Mouse (Mus musculus) forelimb bud, embryonic 11.5 days (tissue): ENCODE measurements around the gene Akap2.
A peak's percentile ranks its signal among the peaks of the same experiment; 100 is the strongest.
"Not testable (repeated sequence)": the region's sequence is repeated elsewhere in the genome, so short reads cannot be mapped to it uniquely, and the experiment has no call there.

Source experiments
- DNase-seq: peaks from one replicate; pipeline ENCODE4 v3.0.0-alpha.2; 2012; ENCODE audit warnings: low read depth, low spot score

Gene Akap2

GRCm38 (mm10) chr4:57866088-57866487, 148.6 kb downstream of the Akap2 start:
- peak; percentile 40 for DNase-seq

- no peak for DNase-seq
These were observed 149.5 kb downstream of the Akap2 start for GRCm38 (mm10) chr4:57866990-57867389.

DNA sequence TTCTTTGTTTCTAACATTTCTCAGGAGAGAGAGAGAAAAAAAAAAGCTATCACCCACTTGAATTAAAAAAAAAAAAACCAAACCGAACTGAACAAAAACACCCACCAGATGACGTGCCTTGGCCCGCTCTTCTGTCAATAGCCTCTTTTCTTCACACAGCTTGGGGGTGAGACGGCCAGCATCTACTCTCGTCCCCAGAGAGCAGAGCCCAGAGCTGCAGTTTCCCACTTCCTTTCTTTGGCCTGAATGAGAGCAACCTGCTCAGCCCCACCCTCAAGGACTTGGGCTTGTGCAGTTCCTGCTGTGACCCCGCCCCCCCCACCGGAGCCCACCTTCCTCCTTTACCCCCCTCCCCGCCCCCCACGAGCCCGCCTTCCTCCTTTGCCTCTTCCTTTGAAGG, 150.0 kb downstream of the Akap2 start:
- no peak for DNase-seq

GRCm38 (mm10) chr4:57879137-57879536, 161.7 kb downstream of the Akap2 start:
- DNase-seq, result no peak

DNA sequence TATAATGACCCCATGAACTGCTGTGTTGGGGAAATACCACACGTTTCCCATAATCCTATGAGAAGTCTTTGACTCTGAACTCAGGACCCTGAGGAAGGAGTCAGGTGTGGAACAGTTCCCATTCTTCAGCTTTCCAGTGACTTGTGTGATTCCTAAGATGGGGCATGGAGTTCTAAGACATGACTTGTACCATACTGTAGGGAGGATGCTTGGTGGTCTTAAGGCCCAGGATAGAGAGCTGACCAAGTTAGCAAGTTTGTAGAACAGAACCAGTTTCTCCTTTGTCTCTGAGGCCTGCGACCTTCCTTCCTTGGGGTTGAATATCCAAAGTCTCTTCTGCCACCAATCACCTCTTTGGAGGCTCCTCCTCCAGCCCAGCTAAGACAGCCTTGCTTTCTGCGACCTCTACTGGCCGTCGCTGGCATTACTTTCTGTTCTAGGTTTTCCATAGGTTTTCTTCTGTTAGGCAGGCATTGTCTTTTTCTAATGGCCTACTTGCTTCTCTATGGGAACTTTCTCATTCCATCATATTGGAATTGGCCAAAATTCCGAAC, 162.4 kb downstream of the Akap2 start:
- DNase-seq, result peak; percentile 70

- no peak for DNase-seq
These were observed 166.3 kb downstream of the Akap2 start for GRCm38 (mm10) chr4:57883520-57884421.

- no peak for DNase-seq
These were observed 167.1 kb downstream of the Akap2 start for GRCm38 (mm10) chr4:57884511-57884910.

DNA sequence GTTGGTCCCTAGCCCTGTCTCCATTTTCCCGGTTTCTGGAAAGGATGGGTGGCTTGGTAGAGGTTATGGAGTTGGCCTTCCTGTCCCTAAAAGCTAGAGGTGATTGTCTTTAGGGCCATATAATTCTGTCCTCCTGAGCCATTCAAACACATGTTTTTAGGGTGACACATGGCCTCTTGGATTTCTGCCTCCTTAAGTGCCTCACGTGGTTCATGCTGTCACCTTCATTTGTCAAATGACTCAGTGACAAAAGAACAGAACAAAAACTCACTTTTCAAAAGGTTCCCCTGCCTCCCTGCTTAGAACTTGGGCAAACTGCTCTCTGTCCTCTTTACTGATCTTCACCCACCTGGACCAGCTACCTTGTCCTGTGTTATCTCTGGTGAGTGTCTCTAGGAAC, 167.7 kb downstream of the Akap2 start:
- DNase-seq, result no peak

- DNase-seq, result no peak
These were observed 168.8 kb downstream of the Akap2 start for GRCm38 (mm10) chr4:57886066-57886887.

DNA sequence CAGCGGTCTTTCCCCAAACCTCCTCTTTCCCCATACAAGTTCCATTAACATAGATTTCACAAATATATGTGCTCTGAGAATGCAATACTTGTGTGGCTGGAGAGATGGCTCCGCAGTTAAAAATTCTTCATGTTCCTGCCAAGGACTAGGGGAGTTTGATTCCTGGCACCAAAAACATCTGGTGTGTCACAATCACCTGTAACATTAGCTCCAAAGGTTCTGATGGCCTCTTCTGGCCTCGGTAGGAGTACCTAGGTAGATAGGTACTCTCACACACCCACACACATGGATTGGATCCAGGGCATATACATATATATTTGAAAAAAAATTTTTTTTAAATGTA, 169.4 kb downstream of the Akap2 start:
- DNase-seq, result no peak

GRCm38 (mm10) chr4:57888246-57888645, 170.8 kb downstream of the Akap2 start:
- DNase-seq, result no peak

- DNase-seq, result not testable (repeated sequence)
These were observed 171.5 kb downstream of the Akap2 start for GRCm38 (mm10) chr4:57888978-57889377.

DNA sequence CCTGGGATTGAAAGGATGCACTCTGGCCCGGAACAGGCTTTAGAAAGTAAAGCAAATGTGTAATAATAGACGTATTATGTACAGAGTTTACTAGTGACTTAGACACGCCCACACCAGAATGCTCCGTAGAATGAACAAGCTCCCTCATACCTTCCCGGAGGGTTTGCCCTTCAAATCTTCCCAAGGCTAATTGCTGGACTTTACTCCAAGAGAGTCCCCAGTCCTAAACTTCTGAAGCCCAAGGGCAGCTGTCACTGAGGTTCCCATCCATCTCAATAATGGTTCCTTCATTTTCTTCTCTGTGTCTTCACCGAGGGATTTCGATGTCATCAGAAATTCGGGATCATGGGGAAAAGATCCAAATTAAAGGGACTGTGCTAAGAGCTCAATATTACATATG, 172.3 kb downstream of the Akap2 start:
- no peak for DNase-seq

DNA sequence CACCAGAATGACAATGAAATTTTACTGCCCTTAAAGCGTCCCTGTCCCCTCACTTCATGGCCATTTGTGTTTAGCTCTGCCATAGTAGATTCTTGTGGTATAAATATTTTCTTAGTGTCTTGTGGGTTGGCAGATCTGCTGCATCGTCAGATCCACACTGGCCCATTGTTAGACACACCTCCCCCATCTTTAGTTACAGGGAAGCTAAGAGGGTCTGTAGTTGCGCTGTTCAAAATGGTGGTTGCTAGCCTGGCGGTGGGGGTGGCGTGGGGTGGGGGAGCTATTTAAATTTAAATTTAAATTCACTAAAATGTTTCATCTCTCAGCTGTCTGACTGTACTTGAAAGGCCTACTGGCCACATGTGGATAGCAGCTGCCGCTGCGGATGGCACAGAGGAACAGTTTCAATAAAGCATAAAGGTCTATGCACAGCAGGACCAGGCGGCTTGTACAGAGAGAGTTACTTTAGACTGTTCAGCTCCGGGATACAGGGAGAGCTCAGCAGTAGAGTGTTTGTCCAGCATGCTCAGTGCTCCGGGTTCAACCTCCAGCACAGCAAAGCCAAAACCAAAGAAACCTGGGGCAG, 174.6 kb downstream of the Akap2 start:
- no peak for DNase-seq

DNA sequence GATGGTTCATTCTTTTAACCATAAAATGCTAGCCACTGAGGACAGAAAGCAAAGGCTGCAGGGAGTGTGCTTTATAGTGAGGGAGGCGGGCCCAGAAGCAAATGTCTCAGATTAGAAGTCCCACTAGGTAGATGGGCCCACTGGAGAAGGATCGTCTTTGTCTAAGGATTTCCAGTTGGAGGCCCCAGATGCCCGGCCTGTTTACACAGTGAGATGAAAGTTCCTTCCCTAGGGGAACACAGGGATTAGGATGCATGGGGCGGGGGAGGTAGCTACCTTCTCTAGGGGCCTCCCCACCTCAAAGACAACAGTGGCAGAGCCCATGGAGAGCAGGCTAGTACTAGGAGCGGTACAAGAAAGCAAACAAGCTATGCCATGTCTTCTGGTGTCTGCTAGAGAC, 177.7 kb downstream of the Akap2 start:
- DNase-seq, result no peak

GRCm38 (mm10) chr4:57895902-57896301, 178.4 kb downstream of the Akap2 start:
- no peak for DNase-seq

DNA sequence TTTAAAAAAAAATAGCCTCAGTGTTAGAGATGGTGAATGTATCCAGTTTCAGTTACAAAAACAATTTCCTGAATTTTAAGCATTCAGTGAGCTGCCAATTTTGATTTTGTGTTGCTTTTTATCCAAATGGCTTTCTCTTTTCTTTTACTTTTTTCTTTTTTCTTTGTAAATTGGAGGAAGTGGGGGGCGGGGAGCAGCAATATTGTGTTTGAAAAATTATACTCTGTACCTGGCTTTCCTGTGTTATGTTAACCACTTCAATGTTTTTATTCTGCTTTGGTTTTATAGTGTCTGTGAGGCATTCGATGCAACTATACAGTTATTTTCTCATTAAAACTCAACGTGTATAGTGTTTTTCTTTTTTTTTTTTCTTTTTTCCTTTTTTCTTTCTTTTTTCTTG, 179.2 kb downstream of the Akap2 start:
- DNase-seq, result no peak

- DNase-seq, result peak; percentile 48
These were observed 183.8 kb downstream of the Akap2 start for GRCm38 (mm10) chr4:57901210-57901609.

DNA sequence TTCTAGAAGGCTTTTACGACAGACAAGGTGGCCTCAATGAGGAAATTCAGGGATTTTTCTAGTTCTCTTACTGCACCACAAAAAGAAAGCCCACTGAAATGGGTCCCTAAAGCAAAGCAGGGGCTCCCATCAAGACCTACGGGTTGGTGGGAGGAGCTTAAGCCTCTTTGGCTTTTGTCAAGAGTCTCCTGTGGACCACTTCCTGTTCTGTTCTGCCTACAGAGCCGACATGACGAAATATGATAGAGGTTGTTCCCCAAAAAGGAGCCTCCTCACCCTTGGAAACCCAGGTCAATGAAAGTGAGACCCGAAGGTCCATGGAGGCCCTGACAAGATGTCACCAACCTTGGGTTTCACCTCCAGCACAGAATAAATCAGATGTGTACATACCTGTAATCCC, 185.2 kb downstream of the Akap2 start:
- DNase-seq, result no peak

- DNase-seq, result peak; percentile 67
These were observed 186.8 kb downstream of the Akap2 start for GRCm38 (mm10) chr4:57904211-57904610.

DNA sequence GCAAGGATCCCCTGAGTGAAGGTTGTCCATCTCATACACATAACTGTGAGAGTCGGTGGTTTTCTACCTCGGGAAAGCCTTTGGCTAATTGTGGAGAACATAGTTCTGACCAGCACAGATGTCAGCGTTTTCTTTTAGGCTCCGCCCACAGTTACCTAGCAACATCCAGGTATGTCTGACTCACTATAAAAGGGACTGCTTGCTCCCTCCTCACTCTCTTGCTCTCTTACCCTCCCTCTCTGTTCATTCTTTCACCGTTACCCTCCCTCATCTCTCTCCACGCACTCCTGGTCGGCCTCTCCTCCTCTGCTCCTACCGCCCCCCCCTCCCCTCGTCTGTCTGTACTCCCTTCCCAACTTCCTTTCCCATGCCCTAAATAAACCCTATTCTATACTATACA, 187.2 kb downstream of the Akap2 start:
- no peak for DNase-seq

DNA sequence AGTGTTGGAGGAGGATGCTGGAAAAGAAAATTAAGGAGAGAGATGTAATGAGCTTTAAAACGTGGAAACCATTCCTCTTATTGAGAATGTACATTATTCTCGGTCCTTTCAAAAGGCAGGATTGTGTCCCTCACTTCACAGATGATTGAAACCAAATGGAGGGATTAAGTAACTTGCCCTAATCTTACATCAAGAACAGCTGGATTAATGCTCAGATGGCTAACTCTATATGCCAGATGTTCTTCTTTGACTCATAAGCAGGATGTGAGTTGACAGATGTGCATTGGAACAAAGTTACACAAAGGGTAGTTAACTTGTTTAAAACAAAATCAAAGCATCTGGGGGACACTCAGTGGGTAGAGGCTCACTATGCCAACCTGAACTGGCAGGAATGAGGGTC, 189.3 kb downstream of the Akap2 start:
- DNase-seq, result no peak
